Mouse (Mus musculus) kidney, postnatal 25 days (tissue): ENCODE results near the gene Gm42417.
A peak's percentile ranks its signal among the peaks of the same experiment; 100 is the strongest.

ENCODE experiments used
- DNase-seq, 2 experiments: peaks; one replicate each; pipeline ENCODE4 v3.0.0; 2021; ENCODE audit warnings: mixed read lengths in 2 of 2

Gene Gm42417

GRCm38 (mm10) chr1:36539186-36539585, at the start of gene Gm42417:
Gene Gm42417, minus strand, starts transcription at chr1:36539429.
- peak; percentile 88 to 98 for DNase-seq

- no peak for DNase-seq
These were observed 48.6 kb upstream of the Gm42417 start for GRCm38 (mm10) chr1:36587860-36588259.

GRCm38 (mm10) chr1:36586288-36586687, 47.1 kb upstream of the Gm42417 start:
- DNase-seq: no peak

GRCm38 (mm10) chr1:36583408-36584116, 44.3 kb upstream of the Gm42417 start:
- no peak for DNase-seq

- no peak for DNase-seq
These were observed 43.0 kb upstream of the Gm42417 start for GRCm38 (mm10) chr1:36582211-36582610.

GRCm38 (mm10) chr1:36581260-36581659, 42.0 kb upstream of the Gm42417 start:
- DNase-seq: no peak

GRCm38 (mm10) chr1:36580384-36581207, 41.4 kb upstream of the Gm42417 start:
- peak; percentile 63 to 69 for DNase-seq

- no peak for DNase-seq
These were observed 40.8 kb upstream of the Gm42417 start for GRCm38 (mm10) chr1:36579974-36580383.

GRCm38 (mm10) chr1:36576991-36577675, 37.9 kb upstream of the Gm42417 start:
- DNase-seq: no peak

GRCm38 (mm10) chr1:36575347-36575746, 36.1 kb upstream of the Gm42417 start:
- no peak for DNase-seq

- DNase-seq: no peak
These were observed 35.1 kb upstream of the Gm42417 start for GRCm38 (mm10) chr1:36574196-36574955.

- no peak for DNase-seq
These were observed 34.3 kb upstream of the Gm42417 start for GRCm38 (mm10) chr1:36573524-36573923.

- no peak for DNase-seq
These were observed 33.5 kb upstream of the Gm42417 start for GRCm38 (mm10) chr1:36572709-36573108.

- no peak for DNase-seq
These were observed 33.0 kb upstream of the Gm42417 start for GRCm38 (mm10) chr1:36572140-36572700.

GRCm38 (mm10) chr1:36571627-36572026, 32.4 kb upstream of the Gm42417 start:
- peak; percentile 83 to 92 for DNase-seq

GRCm38 (mm10) chr1:36570320-36570719, 31.1 kb upstream of the Gm42417 start:
- DNase-seq: no peak

GRCm38 (mm10) chr1:36569694-36570276, 30.6 kb upstream of the Gm42417 start:
- DNase-seq: no peak

- no peak for DNase-seq
These were observed 29.5 kb upstream of the Gm42417 start for GRCm38 (mm10) chr1:36568776-36569175.

- no peak for DNase-seq
These were observed 28.8 kb upstream of the Gm42417 start for GRCm38 (mm10) chr1:36567818-36568603.

GRCm38 (mm10) chr1:36566425-36566824, 27.2 kb upstream of the Gm42417 start:
- no peak for DNase-seq

- DNase-seq: peak; percentile 49 to 76
These were observed 24.9 kb upstream of the Gm42417 start for GRCm38 (mm10) chr1:36564101-36564500.
